In genomic region chr15:86015860-86016541, GRCm38 (mm10) we compare ENCODE assay signal across 10 mouse cellular contexts. TPM values are rescaled to one million over a fixed set of nuclear protein-coding genes. Genes with fewer than 3 reads are reported as not detected.
DNase-seq lines count a peak whose midpoint lies in the region; ATAC-seq and TF ChIP-seq lines count a peak whose summit lies in the region.
"Had no signal": no experiment of that assay in that cellular context is flagged by ENCODE, and none has a peak within 500 bp of the region (broad histone marks: within the 10 kb centered on the region; RNA-seq: fewer than 3 reads in every experiment).

No protein-coding gene starts in this region.

- no peak for DNase-seq in intestine, embryonic 14.5 days (ENCODE audit: low spot score)
- DNase-seq in CD4-positive, CD25-positive, alpha-beta regulatory T cell, adult 2 months (ENCODE audit: low read depth, low spot score), result peak; percentile 72
- DNase-seq in MEL (ENCODE audit: low read depth, low spot score), result peak; percentile 81
- no peak for DNase-seq in layer of hippocampus, adult 2 months (ENCODE audit: low spot score in 2 of 2)
- DNase-seq in retina, postnatal 1 day, result no peak
- no peak for DNase-seq in kidney, adult 18-20 months
- DNase-seq: adrenal gland, adult 8-10 months had no signal

- TF ChIP-seq POLR2A in MEL (IDR thresholded peaks at IDR 0.05; ENCODE audit: control insufficient read depth in 1 of 2, insufficient read depth in 1 of 2, low read depth in 1 of 2, low read length in 2 of 2, poor library complexity in 1 of 2), result peak in 1 of 2 experiments; percentile 60; a peak in 2 of 4 replicates

- no peaks in the 10 kb centered on the region for H3K27me3 ChIP-seq in intestine, embryonic 14.5 days (replicated peaks; ENCODE audit: control insufficient read depth, insufficient read depth, low read length)
- H3K27me3 ChIP-seq in intestine, postnatal 0 days (replicated peaks; ENCODE audit: control insufficient read depth, insufficient read depth, low read length), result 0 out of 2 replicates have a peak, but pooled peaks cover 2% of the 10 kb centered on the region
- H3K27me3 ChIP-seq in MEL (ENCODE audit: control insufficient read depth in 1 of 2, insufficient read depth in 2 of 2, low read length in 2 of 2), result no peaks in the 10 kb centered on the region
- no peaks in the 10 kb centered on the region; the same call in 1 of the 2 replicates for H3K27me3 ChIP-seq in liver, embryonic 16.5 days (ENCODE audit: control insufficient read depth, insufficient read depth, low read depth, low read length)

- TF ChIP-seq EP300 in MEL (IDR thresholded peaks at IDR 0.05; ENCODE audit: low read depth in 1 of 2, low read length in 2 of 2), result peak; percentile 49 to 56

- no peak overlapping the region for H3K4me3 ChIP-seq in intestine, embryonic 14.5 days (ENCODE audit: low read depth, low read length)
- H3K4me3 ChIP-seq in intestine, postnatal 0 days (ENCODE audit: low read depth, low read length), result no peak overlapping the region
- H3K4me3 ChIP-seq in MEL (ENCODE audit: control insufficient read depth in 1 of 2, insufficient read depth in 1 of 2, low read depth in 2 of 2, low read length in 2 of 2), result peak overlapping the region; percentile 54
- no peak overlapping the region for H3K4me3 ChIP-seq in liver, embryonic 16.5 days (ENCODE audit: low read depth, low read length)
- H3K4me3 ChIP-seq in layer of hippocampus, adult 2 months, result no peak overlapping the region

- no peak for TF ChIP-seq RAD21 in MEL (IDR thresholded peaks at IDR 0.05; ENCODE audit: low read depth, low read length)

- no peaks in the 10 kb centered on the region for H3K36me3 ChIP-seq in intestine, embryonic 14.5 days (ENCODE audit: control insufficient read depth, insufficient read depth, low read length)
- no peaks in the 10 kb centered on the region for H3K36me3 ChIP-seq in intestine, postnatal 0 days (ENCODE audit: control insufficient read depth, insufficient read depth)
- H3K36me3 ChIP-seq in MEL (ENCODE audit: control insufficient read depth in 1 of 2, insufficient read depth in 2 of 2, low read length in 2 of 2), result peaks cover 0 to 17% of the 10 kb centered on the region in 2 experiments; a peak in 2 of 4 replicates
- H3K36me3 ChIP-seq in liver, embryonic 16.5 days (ENCODE audit: control insufficient read depth, insufficient read depth), result no peaks in the 10 kb centered on the region

- 48% methylated on average over 13 of the region's 13 CpGs for WGBS in intestine, embryonic 14.5 days
- WGBS in intestine, postnatal 0 days, result 46% methylated on average over 13 of the region's 13 CpGs
- WGBS in liver, embryonic 16.5 days (ENCODE audit: insufficient replicate concordance), result 23% methylated on average over 13 of the region's 13 CpGs

- peaks cover 3% of the 10 kb centered on the region; the same call in 1 of the 2 replicates for H3K4me1 ChIP-seq in intestine, embryonic 14.5 days (replicated peaks; ENCODE audit: control insufficient read depth, insufficient read depth, low read length)
- H3K4me1 ChIP-seq in intestine, postnatal 0 days (replicated peaks; ENCODE audit: control insufficient read depth, insufficient read depth, low read length), result no peaks in the 10 kb centered on the region; the same call in 1 of the 2 replicates
- peaks cover 15 to 25% of the 10 kb centered on the region in 2 experiments for H3K4me1 ChIP-seq in MEL (ENCODE audit: control insufficient read depth in 1 of 2, insufficient read depth in 2 of 2, low read length in 2 of 2)
- peaks cover 10% of the 10 kb centered on the region for H3K4me1 ChIP-seq in liver, embryonic 16.5 days (ENCODE audit: control insufficient read depth, low read depth, low read length)

- H3K9me3 ChIP-seq in intestine, embryonic 14.5 days (ENCODE audit: control insufficient read depth, low read length), result 0 out of 2 replicates have a peak, but pooled peaks cover 2% of the 10 kb centered on the region
- H3K9me3 ChIP-seq in intestine, postnatal 0 days (ENCODE audit: control insufficient read depth), result no peaks in the 10 kb centered on the region
- no peaks in the 10 kb centered on the region for H3K9me3 ChIP-seq in MEL (replicated peaks; ENCODE audit: insufficient read depth, low read length)
- no peaks in the 10 kb centered on the region for H3K9me3 ChIP-seq in liver, embryonic 16.5 days (replicated peaks; ENCODE audit: control insufficient read depth, low read length)

- H3K79me2 ChIP-seq in MEL (ENCODE audit: control insufficient read depth, insufficient read depth, low read length, poor library complexity), result no peaks in the 10 kb centered on the region; the same call in 1 of the 2 replicates

- ATAC-seq in intestine, embryonic 14.5 days (replicated peaks; ENCODE audit: low FRiP score, low TSS enrichment, low read depth), result 0 out of 2 replicates have a peak, but pooled peaks have one; percentile 55
- ATAC-seq in intestine, postnatal 0 days, result no peak
- peak; percentile 73 for ATAC-seq in liver, embryonic 16.5 days (ENCODE audit: low read depth)
- ATAC-seq: hindbrain, postnatal 0 days had no signal

- H3K4me2 ChIP-seq in intestine, embryonic 14.5 days (ENCODE audit: low read length), result no peak overlapping the region
- no peak overlapping the region for H3K4me2 ChIP-seq in intestine, postnatal 0 days (replicated peaks; ENCODE audit: low read depth)
- H3K4me2 ChIP-seq in liver, embryonic 16.5 days (ENCODE audit: low read depth, low read length), result 0 out of 2 replicates have a peak overlapping the region, but pooled peaks have one; percentile 15

- TF ChIP-seq CTCF in intestine, postnatal 0 days (IDR thresholded peaks at IDR 0.05; ENCODE audit: low read depth), result no peak
- no peak for TF ChIP-seq CTCF in MEL (IDR thresholded peaks at IDR 0.05 in 2 of 3, conservative IDR thresholded peaks at IDR 0.05 in 1 of 3; ENCODE audit: control insufficient read depth in 1 of 3, insufficient read depth in 1 of 3, low read depth in 2 of 3, low read length in 3 of 3, poor library complexity in 1 of 3, severe bottlenecking in 1 of 3)
- TF ChIP-seq CTCF in layer of hippocampus, adult 2 months (conservative IDR thresholded peaks at IDR 0.05), result no peak

- H3K27ac ChIP-seq in intestine, embryonic 14.5 days (ENCODE audit: low read depth), result no peak overlapping the region
- no peak overlapping the region for H3K27ac ChIP-seq in intestine, postnatal 0 days (ENCODE audit: low read depth, low read length)
- peak overlapping the region; percentile 86 for H3K27ac ChIP-seq in MEL (ENCODE audit: control insufficient read depth, low read depth, low read length)
- no peak overlapping the region for H3K27ac ChIP-seq in liver, embryonic 16.5 days (ENCODE audit: low read length)
- H3K27ac ChIP-seq in layer of hippocampus, adult 2 months, result no peak overlapping the region
- H3K27ac ChIP-seq: hindbrain, postnatal 0 days had no signal

- no peak overlapping the region for H3K9ac ChIP-seq in intestine, embryonic 14.5 days (ENCODE audit: low read length)
- H3K9ac ChIP-seq in intestine, postnatal 0 days (ENCODE audit: low read depth, low read length), result no peak overlapping the region
- H3K9ac ChIP-seq in MEL (ENCODE audit: control insufficient read depth, low read depth, low read length, poor library complexity, severe bottlenecking), result peak overlapping the region; percentile 59
- no peak overlapping the region for H3K9ac ChIP-seq in liver, embryonic 16.5 days (ENCODE audit: low read depth, low read length)

TF ChIP-seq in MEL, 35 proteins besides CTCF, POLR2A, EP300 and RAD21 (continues in another document):
- no peak for TF ChIP-seq ZKSCAN1 (IDR thresholded peaks at IDR 0.05; ENCODE audit: low read depth, low read length)
- peak; percentile 28; the same call in 1 of the 2 replicates for TF ChIP-seq CHD2 (IDR thresholded peaks at IDR 0.05; ENCODE audit: low read length)
- TF ChIP-seq TCF12 (IDR thresholded peaks at IDR 0.05; ENCODE audit: low read depth, low read length), result peak; percentile 49
- TF ChIP-seq MAZ (IDR thresholded peaks at IDR 0.05; ENCODE audit: low read depth, low read length), result no peak; the same call in 1 of the 2 replicates
- no peak for TF ChIP-seq TBP (IDR thresholded peaks at IDR 0.05; ENCODE audit: low read depth, low read length)
- peak; percentile 48; the same call in 1 of the 2 replicates for TF ChIP-seq ZMIZ1 (IDR thresholded peaks at IDR 0.05; ENCODE audit: low read depth, low read length)
- no peak for TF ChIP-seq JUND (IDR thresholded peaks at IDR 0.05; ENCODE audit: low read depth, low read length)
- TF ChIP-seq NELFE (IDR thresholded peaks at IDR 0.05; ENCODE audit: low read depth, low read length), result peak; percentile 37; the same call in 1 of the 2 replicates
- no peak for TF ChIP-seq E2F4 (IDR thresholded peaks at IDR 0.05; ENCODE audit: borderline replicate concordance, low read depth, low read length)
- peak; percentile 66 for TF ChIP-seq GATA1 (IDR thresholded peaks at IDR 0.05; ENCODE audit: low read depth, low read length)
- peak; percentile 41 for TF ChIP-seq ETS1 (IDR thresholded peaks at IDR 0.05; ENCODE audit: low read depth, low read length)
- no peak; the same call in 1 of the 2 replicates for TF ChIP-seq MXI1 (IDR thresholded peaks at IDR 0.05; ENCODE audit: low read depth, low read length)
- TF ChIP-seq ELF1 (IDR thresholded peaks at IDR 0.05; ENCODE audit: low read depth, low read length), result peak; percentile 19; the same call in 1 of the 2 replicates
- TF ChIP-seq TAL1 (IDR thresholded peaks at IDR 0.05; ENCODE audit: low read length), result peak; percentile 77
- 0 out of 2 replicates have a peak, but pooled peaks have one; percentile 12 for TF ChIP-seq GABPA (IDR thresholded peaks at IDR 0.05; ENCODE audit: low read depth, low read length)
- peak; percentile 68 for TF ChIP-seq HCFC1 (IDR thresholded peaks at IDR 0.05; ENCODE audit: low read depth, low read length)

RNA-seq across cellular contexts. Expression of gene Celsr1, which starts 17.6 kb away (rescaled TPM):
- 1.3 and 2.2 TPM in 2 replicates for polyA plus RNA-seq in intestine, embryonic 14.5 days (2014; fragmentation: Nextera tagmentation; extraction: Ambion mirVana)
- 0.33 and 0.39 TPM in 2 replicates for polyA plus RNA-seq in intestine, postnatal 0 days (2015; fragmentation: Nextera tagmentation; extraction: Ambion mirVana)
- total RNA-seq in MEL (2012; rRNA removed), result 0.12 and 0.16 TPM in 2 replicates
- under 1 TPM in 1 of 2 experiments, not detected in 1; 0.42 TPM for polyA plus RNA-seq in MEL (2012; ENCODE audit: insufficient read depth in 1 of 2, insufficient read length in 2 of 2, low read depth in 1 of 2, low replicate concordance in 2 of 2, missing spikeins in 1 of 2)
- polyA plus RNA-seq in liver, embryonic 16.5 days (2015; fragmentation: Nextera tagmentation; extraction: Ambion mirVana), result 0.02 and 0.09 TPM in 2 replicates
- total RNA-seq in layer of hippocampus, adult 2 months (2021), result 1 to 10 TPM; 5.5 to 5.8 TPM

RNA-seq across cellular contexts. Expression of gene Gramd4, which starts 41.5 kb away (rescaled TPM):
- 6.0 and 8.1 TPM in 2 replicates for polyA plus RNA-seq in intestine, embryonic 14.5 days (2014; fragmentation: Nextera tagmentation; extraction: Ambion mirVana)
- polyA plus RNA-seq in intestine, postnatal 0 days (2015; fragmentation: Nextera tagmentation; extraction: Ambion mirVana), result 5.6 and 6.4 TPM in 2 replicates
- 34.1 and 43.1 TPM in 2 replicates for total RNA-seq in MEL (2012; rRNA removed)
- 10 to 100 TPM; 35.2 to 38.0 TPM for polyA plus RNA-seq in MEL (2012; ENCODE audit: insufficient read depth in 1 of 2, insufficient read length in 2 of 2, low read depth in 1 of 2, low replicate concordance in 2 of 2, missing spikeins in 1 of 2)
- 3.4 and 3.5 TPM in 2 replicates for polyA plus RNA-seq in liver, embryonic 16.5 days (2015; fragmentation: Nextera tagmentation; extraction: Ambion mirVana)
- 10 to 100 TPM; 24.8 to 28.7 TPM for total RNA-seq in layer of hippocampus, adult 2 months (2021)

Comparison
In these comparisons a context has a peak if more than half of its experiments do, and no peak if none do; other contexts are left out.
1. DNase-seq: peak in CD4-positive, CD25-positive, alpha-beta regulatory T cell, adult 2 months (single experiment) and MEL (single experiment); none in intestine, embryonic 14.5 days (single experiment), layer of hippocampus, adult 2 months (0 of 2), retina, postnatal 1 day (single experiment) and kidney, adult 18-20 months (single experiment).
2. H3K4me3 ChIP-seq: peak in MEL (2 of 2); none in intestine, embryonic 14.5 days (single experiment), intestine, postnatal 0 days (single experiment), liver, embryonic 16.5 days (single experiment) and layer of hippocampus, adult 2 months (single experiment).